ENCODE assay signal across 8 mouse cellular contexts in the genomic region with DNA sequence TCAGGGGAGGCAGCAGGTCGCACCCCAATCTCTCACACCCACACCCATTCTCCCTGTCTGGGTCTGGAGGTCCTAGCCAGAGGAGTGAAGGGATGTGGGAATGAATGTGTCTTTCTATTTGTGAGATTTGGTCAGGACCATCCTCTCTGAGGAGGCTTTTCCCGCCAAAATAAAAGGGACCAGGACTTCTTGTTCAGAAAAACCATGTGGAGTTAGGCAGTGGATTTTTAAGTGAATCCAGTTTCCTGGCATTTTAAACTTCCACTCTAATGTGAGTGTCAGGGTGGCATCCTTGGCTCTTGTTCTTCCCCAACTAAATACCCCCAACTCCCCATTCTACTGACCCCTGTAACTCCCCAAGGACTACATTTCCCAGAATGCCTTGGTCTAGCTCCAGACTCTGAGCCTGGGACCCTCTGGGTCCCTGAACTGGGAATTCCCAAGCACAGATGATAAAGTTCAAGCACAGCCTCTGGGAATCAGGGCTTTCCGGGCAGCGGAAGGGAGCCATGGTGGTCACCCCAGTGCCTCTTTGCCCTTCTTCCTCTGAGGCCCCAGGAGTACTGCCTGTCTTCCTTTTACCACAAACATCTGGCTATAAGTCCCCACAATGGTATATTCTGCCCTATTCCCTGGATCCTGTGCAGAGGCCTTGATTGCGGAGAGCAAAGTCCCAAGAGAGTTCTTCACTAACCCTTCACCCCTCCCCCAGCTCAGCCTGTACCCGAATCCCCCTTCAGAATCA. TPM values are rescaled to one million over a fixed set of nuclear protein-coding genes. Genes with fewer than 3 reads are reported as not detected.
A peak's percentile ranks its signal among the peaks of the same experiment; 100 is the strongest.
DNase-seq lines count a peak whose midpoint lies in the region; ATAC-seq and TF ChIP-seq lines count a peak whose summit lies in the region.

No protein-coding gene starts in this region.

- H3K9ac ChIP-seq in kidney, postnatal 0 days (ENCODE audit: low read depth, low read length): no peak overlapping the region
- no peak overlapping the region for H3K9ac ChIP-seq in intestine, embryonic 15.5 days
- peak overlapping the region; percentile 44; the same call in 1 of the 2 replicates for H3K9ac ChIP-seq in neural tube, embryonic 15.5 days (replicated peaks)

- H3K4me3 ChIP-seq in kidney, postnatal 0 days (replicated peaks; ENCODE audit: low read depth, low read length): no peak overlapping the region
- H3K4me3 ChIP-seq in embryonic fibroblast, embryonic 13.5 days (ENCODE audit: insufficient read depth, low read length): no peak overlapping the region
- H3K4me3 ChIP-seq in intestine, embryonic 15.5 days (replicated peaks): no peak overlapping the region
- peak overlapping the region; percentile 18; the same call in 1 of the 2 replicates for H3K4me3 ChIP-seq in neural tube, embryonic 15.5 days (replicated peaks)

- ATAC-seq in kidney, postnatal 0 days (replicated peaks; ENCODE audit: low FRiP score, low read depth): no peak
- no peak for ATAC-seq in intestine, embryonic 15.5 days
- ATAC-seq in neural tube, embryonic 15.5 days (ENCODE audit: low FRiP score): no peak

- DNase-seq in kidney, postnatal 0 days (ENCODE audit: low spot score): peak; percentile 38
- DNase-seq in kidney, adult 8-10 months: no peak
- no peak for DNase-seq in right cerebral cortex, adult 18-20 months
- DNase-seq in left cerebral cortex, postnatal 10 days (ENCODE audit: extremely low spot score in 1 of 2, low spot score in 2 of 2): no peak
- no peak for DNase-seq in ovary, postnatal 36 days (ENCODE audit: low spot score)

- no peak for TF ChIP-seq CTCF in kidney, postnatal 0 days (IDR thresholded peaks at IDR 0.05; ENCODE audit: low read depth)
- no peak for TF ChIP-seq CTCF in embryonic fibroblast, embryonic 13.5 days (IDR thresholded peaks at IDR 0.05; ENCODE audit: borderline replicate concordance, insufficient read depth, low read length)

- peak overlapping the region; percentile 93 for H3K27ac ChIP-seq in kidney, postnatal 0 days
- peak overlapping the region; percentile 93 for H3K27ac ChIP-seq in embryonic fibroblast, embryonic 13.5 days (ENCODE audit: insufficient read depth, low read length)
- peak overlapping the region; percentile 78 for H3K27ac ChIP-seq in intestine, embryonic 15.5 days
- H3K27ac ChIP-seq in neural tube, embryonic 15.5 days (replicated peaks): peak overlapping the region; percentile 99

- intact Hi-C loops in left cerebral cortex, postnatal 10 days (cut with DNase I): loop anchor here (2.0 kb wide), 1 partner anchor 21 kb away; no protein-coding TSS in a partner anchor

- H3K9me3 ChIP-seq in kidney, postnatal 0 days (replicated peaks; ENCODE audit: low read length): no peaks in the 10 kb centered on the region
- H3K9me3 ChIP-seq in intestine, embryonic 15.5 days: no peaks in the 10 kb centered on the region
- H3K9me3 ChIP-seq in neural tube, embryonic 15.5 days (replicated peaks): no peaks in the 10 kb centered on the region

- H3K4me2 ChIP-seq in kidney, postnatal 0 days (ENCODE audit: low read length): peak overlapping the region; percentile 100
- peak overlapping the region; percentile 27 for H3K4me2 ChIP-seq in intestine, embryonic 15.5 days (replicated peaks)
- peak overlapping the region; percentile 88 for H3K4me2 ChIP-seq in neural tube, embryonic 15.5 days

- WGBS in kidney, postnatal 0 days: 31% methylated on average over 6 of the region's 6 CpGs
- 53% methylated on average over 6 of the region's 6 CpGs for WGBS in intestine, embryonic 15.5 days
- WGBS in neural tube, embryonic 15.5 days: 29% methylated on average over 6 of the region's 6 CpGs

- no peaks in the 10 kb centered on the region for H3K27me3 ChIP-seq in kidney, postnatal 0 days (ENCODE audit: insufficient read depth, low read length)
- H3K27me3 ChIP-seq in intestine, embryonic 15.5 days (replicated peaks): no peaks in the 10 kb centered on the region
- no peaks in the 10 kb centered on the region for H3K27me3 ChIP-seq in neural tube, embryonic 15.5 days (replicated peaks)

- H3K36me3 ChIP-seq in kidney, postnatal 0 days (ENCODE audit: insufficient read depth, low read length): no peaks in the 10 kb centered on the region
- H3K36me3 ChIP-seq in intestine, embryonic 15.5 days: no peaks in the 10 kb centered on the region
- H3K36me3 ChIP-seq in neural tube, embryonic 15.5 days: no peaks in the 10 kb centered on the region

- no peak for TF ChIP-seq POLR2A in embryonic fibroblast, embryonic 13.5 days (IDR thresholded peaks at IDR 0.05; ENCODE audit: low read depth, low read length)

- H3K4me1 ChIP-seq in kidney, postnatal 0 days (replicated peaks; ENCODE audit: insufficient read depth, low read length): peaks cover 62% of the 10 kb centered on the region
- peaks cover 22% of the 10 kb centered on the region for H3K4me1 ChIP-seq in embryonic fibroblast, embryonic 13.5 days (ENCODE audit: control insufficient read depth, insufficient read depth, low read length)
- H3K4me1 ChIP-seq in intestine, embryonic 15.5 days (replicated peaks): peaks cover 62% of the 10 kb centered on the region
- H3K4me1 ChIP-seq in neural tube, embryonic 15.5 days: peaks cover 81% of the 10 kb centered on the region

RNA-seq across cellular contexts. Expression of a gene that starts 9.4 kb away (rescaled TPM):
- polyA plus RNA-seq in kidney, postnatal 0 days (2015; fragmentation: Nextera tagmentation; extraction: Ambion mirVana): 8.2 and 8.6 TPM in 2 replicates
- 17.9 and 18.6 TPM in 2 replicates for polyA plus RNA-seq in embryonic fibroblast, embryonic 13.5 days (2011; ENCODE audit: insufficient read length, low read depth, missing spikeins)
- 5.8 and 7.1 TPM in 2 replicates for polyA plus RNA-seq in intestine, embryonic 15.5 days (2015; fragmentation: Nextera tagmentation; extraction: Ambion mirVana)
- 8.7 and 10.4 TPM in 2 replicates for polyA plus RNA-seq in neural tube, embryonic 15.5 days (2015; fragmentation: Nextera tagmentation; extraction: Ambion mirVana)
- total RNA-seq in left cerebral cortex, postnatal 10 days (2021): 10 to 100 TPM; 19.7 to 20.6 TPM

Comparison
In these comparisons a context has a peak if more than half of its experiments do, and no peak if none do; other contexts are left out.
1. H3K4me2 ChIP-seq: peak in every context shown above with its lines; median percentile 100 in kidney, postnatal 0 days; 88 in neural tube, embryonic 15.5 days; 27 in intestine, embryonic 15.5 days.